In the genomic region with DNA sequence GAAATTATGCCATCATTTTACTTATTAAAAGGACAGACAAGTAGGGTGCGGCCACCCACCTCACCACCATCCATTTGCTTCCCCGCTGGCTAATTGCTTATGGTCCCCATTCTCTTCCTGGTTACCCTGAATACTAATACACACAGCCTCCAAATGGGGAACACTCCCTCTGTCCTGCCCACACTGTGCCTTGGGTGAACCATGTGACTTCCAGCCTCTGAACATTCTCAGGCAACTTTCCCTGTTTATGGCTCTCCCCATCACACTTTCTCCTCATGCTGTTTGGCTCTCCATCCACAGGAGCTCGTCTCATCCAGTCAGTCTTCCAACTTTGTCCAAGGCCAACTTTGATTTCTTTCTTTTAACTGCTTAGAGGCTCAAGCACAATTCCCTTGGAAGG, we compare ENCODE assay signal across 29 mouse cellular contexts.
A peak's percentile ranks its signal among the peaks of the same experiment; 100 is the strongest.
DNase-seq lines count a peak whose midpoint lies in the region; ATAC-seq and TF ChIP-seq lines count a peak whose summit lies in the region.
"Had no signal": no experiment of that assay in that cellular context is flagged by ENCODE, and none has a peak within 500 bp of the region (broad histone marks: within the 10 kb centered on the region; RNA-seq: fewer than 3 reads in every experiment).

No protein-coding gene starts in this region.

- intact Hi-C loops in gastrocnemius, postnatal 36 days (cut with DNase I), result no loop called here

- H3K9me3 ChIP-seq in liver, embryonic 11.5 days (ENCODE audit: control insufficient read depth, low read length), result no peaks in the 10 kb centered on the region
- no peaks in the 10 kb centered on the region for H3K9me3 ChIP-seq in liver, embryonic 12.5 days (replicated peaks)
- H3K9me3 ChIP-seq in forebrain, postnatal 0 days (ENCODE audit: low read length), result no peaks in the 10 kb centered on the region
- H3K9me3 ChIP-seq: embryonic facial prominence, embryonic 12.5 days; forebrain, embryonic 10.5 days; heart, embryonic 12.5 days; hindbrain, embryonic 10.5 days; lung, embryonic 15.5 days; midbrain, embryonic 10.5 days; midbrain, embryonic 15.5 days; neural tube, embryonic 15.5 days; stomach, embryonic 15.5 days had no signal

- H3K9ac ChIP-seq in liver, embryonic 11.5 days (ENCODE audit: low read depth, low read length), result no peak overlapping the region
- H3K9ac ChIP-seq in liver, embryonic 12.5 days, result no peak overlapping the region
- H3K9ac ChIP-seq in forebrain, postnatal 0 days, result no peak overlapping the region
- H3K9ac ChIP-seq: embryonic facial prominence, embryonic 12.5 days; heart, embryonic 12.5 days; lung, embryonic 15.5 days; midbrain, embryonic 15.5 days; neural tube, embryonic 15.5 days; stomach, embryonic 15.5 days had no signal

- no peaks in the 10 kb centered on the region for H3K36me3 ChIP-seq in liver, embryonic 11.5 days (ENCODE audit: control insufficient read depth, insufficient read depth, low read length)
- no peaks in the 10 kb centered on the region for H3K36me3 ChIP-seq in liver, embryonic 12.5 days
- no peaks in the 10 kb centered on the region for H3K36me3 ChIP-seq in forebrain, postnatal 0 days (ENCODE audit: insufficient read depth)
- H3K36me3 ChIP-seq: embryonic facial prominence, embryonic 12.5 days; forebrain, embryonic 10.5 days; heart, embryonic 12.5 days; hindbrain, embryonic 10.5 days; lung, embryonic 15.5 days; midbrain, embryonic 10.5 days; midbrain, embryonic 15.5 days; neural tube, embryonic 15.5 days; stomach, embryonic 15.5 days had no signal

- TF ChIP-seq CTCF in forebrain, postnatal 0 days (IDR thresholded peaks at IDR 0.05; ENCODE audit: low read depth), result no peak

- H3K4me1 ChIP-seq in liver, embryonic 11.5 days (replicated peaks; ENCODE audit: control insufficient read depth, insufficient read depth, low read length), result peaks cover 10% of the 10 kb centered on the region
- peaks cover 60% of the 10 kb centered on the region for H3K4me1 ChIP-seq in liver, embryonic 12.5 days
- peaks cover 17% of the 10 kb centered on the region for H3K4me1 ChIP-seq in forebrain, postnatal 0 days (ENCODE audit: insufficient read depth)

- no peaks in the 10 kb centered on the region for H3K27me3 ChIP-seq in liver, embryonic 11.5 days (replicated peaks; ENCODE audit: control insufficient read depth, insufficient read depth, low read length)
- no peaks in the 10 kb centered on the region for H3K27me3 ChIP-seq in liver, embryonic 12.5 days (replicated peaks)
- H3K27me3 ChIP-seq in forebrain, postnatal 0 days (ENCODE audit: insufficient read depth, low read length), result no peaks in the 10 kb centered on the region
- H3K27me3 ChIP-seq: embryonic facial prominence, embryonic 12.5 days; heart, embryonic 12.5 days; lung, embryonic 15.5 days; midbrain, embryonic 15.5 days; neural tube, embryonic 15.5 days; stomach, embryonic 15.5 days had no signal

- peak; percentile 44; the same call in 1 of the 2 replicates for ATAC-seq in liver, embryonic 11.5 days (replicated peaks; ENCODE audit: low FRiP score)
- ATAC-seq in liver, embryonic 12.5 days, result peak; percentile 51; the same call in 1 of the 2 replicates
- 0 out of 2 replicates have a peak, but pooled peaks have one; percentile 1 for ATAC-seq in megakaryocyte-erythroid progenitor cell, adult 5-6 weeks (replicated peaks; ENCODE audit: low FRiP score, low TSS enrichment, poor library complexity, severe bottlenecking)
- no peak for ATAC-seq in forebrain, postnatal 0 days
- ATAC-seq: forebrain, embryonic 16.5 days; hindbrain, embryonic 16.5 days; midbrain, embryonic 15.5 days had no signal

- 75% methylated on average over 3 of the region's 3 CpGs for WGBS in liver, embryonic 11.5 days
- WGBS in liver, embryonic 12.5 days (ENCODE audit: insufficient replicate concordance), result 61% methylated on average over 3 of the region's 3 CpGs
- WGBS in forebrain, postnatal 0 days, result 51% methylated on average over 3 of the region's 3 CpGs

- no peak overlapping the region for H3K27ac ChIP-seq in liver, embryonic 11.5 days (ENCODE audit: low read depth, low read length)
- H3K27ac ChIP-seq in liver, embryonic 12.5 days, result no peak overlapping the region
- no peak overlapping the region for H3K27ac ChIP-seq in forebrain, postnatal 0 days (ENCODE audit: low read depth, low read length)
- H3K27ac ChIP-seq: embryonic facial prominence, embryonic 12.5 days; forebrain, embryonic 10.5 days; hindbrain, embryonic 10.5 days; lung, embryonic 15.5 days; midbrain, embryonic 10.5 days; midbrain, embryonic 15.5 days; neural tube, embryonic 15.5 days; stomach, embryonic 15.5 days had no signal

- DNase-seq in liver, embryonic 11.5 days (ENCODE audit: low spot score), result no peak
- no peak for DNase-seq in liver
- DNase-seq in adipocyte (ENCODE audit: low spot score), result peak; percentile 49
- no peak for DNase-seq in forebrain, postnatal 0 days
- DNase-seq in gastrocnemius, postnatal 36 days, result no peak
- DNase-seq: adrenal gland, postnatal 14 days; cerebellum, adult 11 months; cerebellum, adult 9-10 months; embryo, embryonic 11 days; gastrocnemius, postnatal 10 days; heart, adult 18-20 months; kidney, adult 9 months; kidney, postnatal 10 days; layer of hippocampus, adult 9-11 months; right cerebral cortex, postnatal 25 days; thymus, postnatal 14 days had no signal

- H3K4me2 ChIP-seq in liver, embryonic 11.5 days, result no peak overlapping the region
- H3K4me2 ChIP-seq in liver, embryonic 12.5 days, result peak overlapping the region; percentile 19; the same call in 1 of the 2 replicates
- no peak overlapping the region for H3K4me2 ChIP-seq in forebrain, postnatal 0 days (ENCODE audit: low read depth)
- H3K4me2 ChIP-seq: embryonic facial prominence, embryonic 12.5 days; heart, embryonic 12.5 days; lung, embryonic 15.5 days; midbrain, embryonic 15.5 days; neural tube, embryonic 15.5 days; stomach, embryonic 15.5 days had no signal

- no peak overlapping the region for H3K4me3 ChIP-seq in liver, embryonic 11.5 days (ENCODE audit: low read depth, low read length)
- H3K4me3 ChIP-seq in liver, embryonic 12.5 days, result no peak overlapping the region
- no peak overlapping the region for H3K4me3 ChIP-seq in forebrain, postnatal 0 days (ENCODE audit: low read depth, low read length)
- H3K4me3 ChIP-seq: embryonic facial prominence, embryonic 12.5 days; forebrain, embryonic 10.5 days; heart, embryonic 12.5 days; hindbrain, embryonic 10.5 days; lung, embryonic 15.5 days; midbrain, embryonic 10.5 days; midbrain, embryonic 15.5 days; neural tube, embryonic 15.5 days; stomach, embryonic 15.5 days had no signal
